Mouse (Mus musculus) right cerebral cortex, adult 2 months (tissue): Measurements from ENCODE around the gene Mon1a.

Experiments used
- DNase-seq, 2 experiments: peaks; one replicate each; pipeline ENCODE4 v3.0.0; 2021 to 2022; ENCODE audit warnings: low spot score in 2 of 2

Mon1a gene

GRCm38 (mm10) chr9:107949184-107949921 lies 61.4 kb downstream of the Mon1a start:
- DNase-seq, result no peak

GRCm38 (mm10) chr9:107949922-107950235 lies 61.9 kb downstream of the Mon1a start, which contains the start of gene Traip:
TSS of gene Traip (plus strand) at chr9:107950136.
- no peak for DNase-seq

- DNase-seq, result peak; percentile 92 to 93
Measured at GRCm38 (mm10) chr9:107950460-107951355, 62.8 kb downstream of the Mon1a start.
